Mouse (Mus musculus): Measurements from ENCODE around the gene Ptrh2. TPM values are rescaled to one million over a fixed set of nuclear protein-coding genes. Genes with fewer than 3 reads are reported as not detected.
"Not testable (repeated sequence)": the region's sequence is repeated elsewhere in the genome, so short reads cannot be mapped to it uniquely, and the experiment has no call there.

The Ptrh2 gene
- total RNA-seq, 2 experiments from 2014 or later, result 8.7 to 9.3 TPM

DNA sequence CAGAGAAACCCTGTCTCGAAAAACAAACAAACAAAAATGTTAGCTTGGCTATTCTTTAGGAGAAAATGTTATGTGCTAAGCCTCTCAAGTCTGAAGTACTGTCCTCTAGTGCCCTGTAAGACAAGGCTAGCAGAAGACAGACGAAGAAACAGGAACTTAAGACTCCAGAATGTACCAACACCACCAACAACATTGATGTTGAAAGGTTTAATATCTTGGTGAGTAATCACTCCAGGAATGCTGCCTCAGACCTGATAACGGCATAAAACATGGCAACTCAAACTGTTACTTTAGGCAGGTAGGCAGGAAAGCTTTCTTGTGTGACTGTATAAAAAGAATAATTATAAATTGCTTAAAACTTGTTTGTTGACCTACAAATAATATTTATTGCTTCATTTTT lies 40.2 kb downstream of the Ptrh2 start:
- no peak for DNase-seq
- intact Hi-C loops (cut with DNase I), result no loop called here

DNA sequence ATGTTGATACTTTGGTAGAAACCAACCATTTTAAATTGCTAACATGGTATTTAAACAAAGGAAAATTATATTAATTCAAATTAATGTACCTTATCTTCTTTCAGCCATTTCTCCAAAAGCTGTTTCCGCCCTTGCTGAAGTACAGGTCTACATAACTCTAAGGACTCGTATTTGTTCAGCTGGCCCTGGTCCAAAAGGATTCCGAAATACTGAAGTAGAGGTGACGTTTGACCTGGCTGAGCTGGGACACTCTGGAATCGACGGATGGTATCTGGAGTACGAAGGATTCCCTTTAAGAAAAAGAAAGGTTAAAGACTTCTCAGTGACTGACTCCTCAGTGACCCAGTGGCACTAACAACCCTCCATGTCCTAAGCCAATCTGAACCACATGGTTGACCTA lies 41.2 kb downstream of the Ptrh2 start:
- intact Hi-C loops (cut with DNase I), result no loop called here
- no peak for DNase-seq

DNA sequence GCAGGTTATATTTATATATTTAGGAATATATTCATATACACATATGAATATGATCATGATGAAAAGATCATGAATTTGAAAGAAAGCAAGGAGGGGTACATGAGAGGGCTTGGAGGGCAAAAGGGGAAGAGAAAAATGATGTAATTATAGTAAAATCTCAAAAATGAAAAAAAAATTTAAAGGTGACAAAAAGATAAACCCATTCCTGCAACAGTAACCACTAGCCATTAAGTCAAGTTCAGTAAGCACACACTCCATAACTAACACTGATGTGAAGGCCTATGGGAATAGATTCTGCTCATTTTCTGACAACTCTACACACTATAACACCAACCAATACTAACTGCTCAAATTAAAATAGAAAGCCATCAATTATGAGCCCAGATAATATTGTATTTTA lies 41.8 kb downstream of the Ptrh2 start:
- intact Hi-C loops (cut with DNase I), result no loop called here
- DNase-seq, result no peak

DNA sequence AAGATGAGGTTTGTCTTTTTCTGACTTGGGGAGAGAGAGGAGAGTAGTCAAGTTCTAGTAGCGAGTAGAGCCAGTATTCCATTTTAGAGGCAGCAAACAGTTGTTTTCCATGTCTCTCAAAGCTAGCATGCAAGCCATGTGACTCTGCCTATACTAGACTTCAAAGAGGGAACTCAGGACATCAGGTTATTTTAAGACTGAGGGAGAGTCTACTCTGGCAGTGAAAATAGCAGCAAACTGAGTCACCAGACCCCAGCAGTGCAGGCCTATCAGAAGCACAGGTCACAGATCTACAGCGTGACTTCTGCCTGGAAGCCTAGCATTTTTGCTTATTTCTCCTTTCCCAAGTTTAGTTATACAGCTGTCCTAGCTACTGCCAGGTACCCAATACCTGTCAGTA lies 47.7 kb downstream of the Ptrh2 start:
- intact Hi-C loops (cut with DNase I), result no loop called here
- DNase-seq, result peak; percentile 32 to 47

DNA sequence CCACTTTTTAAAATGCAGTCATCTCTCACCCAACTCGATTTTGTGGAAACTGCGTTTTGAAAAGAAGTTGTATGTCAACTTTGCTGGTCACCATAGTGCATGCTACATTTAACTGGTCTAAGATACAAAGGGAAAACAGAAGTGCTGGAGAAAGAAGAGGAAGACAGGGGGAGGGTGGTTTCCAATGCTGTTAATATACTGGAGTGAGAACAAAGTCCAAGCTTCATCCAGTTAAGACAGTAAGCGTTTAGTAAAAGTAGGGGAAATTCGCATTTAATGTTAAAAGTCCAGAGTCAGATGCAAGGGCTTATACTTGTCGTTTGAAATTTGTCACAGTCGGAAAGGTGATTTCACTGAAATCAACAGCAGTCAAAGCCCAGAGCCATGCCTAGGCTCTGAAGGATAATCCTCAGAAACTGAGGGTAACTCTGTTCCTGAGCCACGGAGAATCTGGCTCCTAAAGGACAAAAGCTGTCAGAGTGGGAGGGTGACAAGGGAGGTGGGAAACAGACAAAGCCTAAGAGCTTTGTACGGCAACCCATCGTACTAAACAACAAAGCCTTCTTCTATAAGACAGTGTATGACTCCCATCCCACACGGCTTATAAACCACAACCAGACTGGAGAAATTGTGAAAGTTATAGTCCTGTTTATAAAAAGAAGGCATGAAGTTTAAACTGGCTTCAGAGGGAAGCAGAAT lies 50.6 kb downstream of the Ptrh2 start:
- no peak for DNase-seq
- intact Hi-C loops (cut with DNase I), result no loop called here

DNA sequence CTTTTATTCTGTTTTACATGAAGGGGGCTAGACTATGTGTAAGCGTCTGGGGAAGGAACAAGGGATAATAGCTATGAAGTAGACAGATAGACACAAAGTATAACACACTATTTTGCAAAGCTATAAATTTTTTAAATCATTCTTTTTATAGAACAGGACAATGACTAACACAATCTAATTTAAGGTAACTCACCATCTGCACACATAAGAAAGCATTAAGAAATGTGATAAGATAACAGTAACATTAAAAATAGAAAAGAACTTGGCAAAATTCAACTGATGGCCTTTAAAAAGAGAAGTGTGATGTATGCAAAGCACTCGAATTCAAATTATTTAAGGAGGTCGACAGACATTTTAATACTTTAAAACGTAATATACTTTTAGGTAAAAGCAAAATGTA lies 51.2 kb downstream of the Ptrh2 start:
- intact Hi-C loops (cut with DNase I), result no loop called here

DNA sequence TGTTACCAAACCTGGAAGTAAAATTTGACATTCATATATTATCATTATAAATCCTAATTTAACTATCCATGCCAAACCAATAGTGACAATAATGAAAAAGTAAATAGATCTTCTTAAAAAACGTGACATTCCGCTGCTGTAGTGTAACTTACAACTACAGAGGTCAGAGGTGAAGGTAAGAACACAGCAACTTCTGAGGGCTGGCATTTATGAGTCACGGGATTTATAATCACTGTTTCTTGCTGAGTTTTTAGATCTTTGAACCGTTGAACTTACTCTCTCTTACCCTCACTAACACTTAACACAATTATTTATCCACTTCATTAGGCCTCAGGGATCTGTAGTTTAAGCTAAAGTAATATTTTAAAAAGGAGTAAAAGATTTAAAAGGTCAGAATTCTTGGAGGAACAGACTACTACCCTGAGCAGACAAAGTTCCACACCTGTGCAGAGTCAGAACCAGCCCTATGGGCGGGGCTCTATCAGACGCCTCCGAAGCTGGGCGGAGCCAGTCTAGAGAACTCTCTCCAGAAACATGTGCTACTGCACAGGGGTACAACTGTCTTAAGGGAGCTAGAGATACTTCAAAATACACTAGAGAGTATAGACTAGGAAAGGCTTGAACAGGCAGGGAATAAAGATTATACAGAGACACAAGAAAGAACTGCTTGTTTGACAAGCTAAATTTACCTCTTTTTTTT lies 53.7 kb downstream of the Ptrh2 start:
- DNase-seq, result no peak
- intact Hi-C loops (cut with DNase I), result no loop called here

More for the DNA sequence above, 51.2 kb downstream of the Ptrh2 start:
- no peak for DNase-seq

DNA sequence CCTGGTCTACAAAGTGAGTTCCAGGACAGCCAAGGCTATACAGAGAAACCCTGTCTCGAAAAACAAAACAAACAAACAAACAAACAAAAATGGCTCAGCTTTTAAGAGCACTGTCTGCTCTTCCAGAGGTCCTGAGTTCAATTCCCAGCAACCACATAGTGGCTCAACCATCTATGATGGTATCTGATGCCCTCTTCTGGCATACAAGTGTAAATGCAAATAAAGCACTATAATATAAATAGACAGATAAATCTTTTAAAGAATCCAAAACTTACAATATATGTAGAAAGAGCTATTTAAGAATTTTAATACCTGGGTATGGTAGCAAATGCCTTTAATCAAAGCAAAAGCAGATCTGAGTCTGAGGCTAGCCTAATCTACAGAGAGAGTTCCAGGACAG lies 54.5 kb downstream of the Ptrh2 start:
- DNase-seq; intact Hi-C loops (cut with DNase I): not testable (repeated sequence)

DNA sequence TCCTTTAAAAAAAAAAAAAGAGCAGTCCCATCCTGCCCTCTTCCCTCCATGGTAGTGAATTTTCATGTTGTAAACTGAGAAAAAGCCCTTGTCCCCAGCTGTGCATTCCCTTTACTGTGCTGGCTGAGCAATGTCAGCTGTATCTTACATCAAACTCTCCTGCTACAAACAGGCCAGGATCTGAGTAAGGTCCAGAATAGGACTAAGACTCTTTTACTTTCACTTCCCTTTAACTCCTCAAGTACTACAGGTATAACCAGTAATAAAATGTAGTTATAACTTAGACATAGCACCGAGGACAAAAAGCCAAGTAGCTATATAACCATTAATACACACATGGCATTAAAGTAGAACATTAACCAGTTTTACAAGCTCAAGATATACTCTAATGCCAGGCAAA lies 55.2 kb downstream of the Ptrh2 start:
- intact Hi-C loops (cut with DNase I), result no loop called here
- DNase-seq, result no peak

DNA sequence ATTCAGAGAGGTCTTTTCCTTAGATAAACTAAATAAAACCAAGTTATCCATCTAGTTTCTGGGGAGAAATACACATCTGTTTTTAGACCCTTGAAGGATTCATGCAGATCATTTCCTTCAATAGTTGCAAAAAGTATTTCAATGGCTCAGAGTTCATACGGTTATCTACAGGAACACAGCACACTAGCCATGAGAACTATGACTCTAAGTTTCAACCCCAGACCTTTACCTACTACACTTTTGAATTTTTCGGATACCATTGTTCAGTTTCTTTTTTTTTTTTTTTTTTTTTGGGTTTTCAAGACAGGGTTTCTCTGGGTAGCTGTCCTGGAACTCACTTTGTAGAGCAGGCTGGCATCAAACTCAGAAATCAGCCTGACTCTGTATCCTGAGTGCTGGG lies 55.7 kb downstream of the Ptrh2 start:
- intact Hi-C loops (cut with DNase I), result no loop called here
- DNase-seq, result no peak

DNA sequence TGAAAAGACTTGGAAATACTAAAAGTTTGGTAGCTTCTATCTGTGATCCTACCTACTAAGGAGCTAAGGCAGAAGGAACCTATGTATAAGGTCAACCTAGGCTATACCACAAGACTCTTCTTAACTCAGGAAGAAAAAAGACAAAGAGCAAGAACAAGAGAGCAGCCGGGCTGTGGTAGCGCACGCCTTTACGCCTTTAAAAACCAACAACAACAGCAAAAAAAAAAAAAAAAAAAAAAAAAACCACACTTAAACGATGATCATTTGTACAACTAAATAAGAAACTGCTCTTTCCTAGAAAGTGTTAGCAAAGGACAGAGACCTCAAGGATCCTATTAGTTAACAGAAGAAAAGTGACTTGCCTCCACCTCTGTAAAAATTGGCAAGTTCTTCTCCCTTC lies 57.7 kb downstream of the Ptrh2 start:
- no peak for DNase-seq
- intact Hi-C loops (cut with DNase I), result no loop called here

Other genes with a start within 250 kb of the Ptrh2 start
- 10 to 100 TPM; 27.2 to 33.0 TPM for gene Rnft1, start 199.3 kb upstream of the Ptrh2 start, total RNA-seq (2021)
- 10 to 100 TPM; 26.0 to 29.2 TPM for gene Rps6kb1, start 139.2 kb upstream of the Ptrh2 start, total RNA-seq (2021)
- gene Tubd1, start 139.0 kb upstream of the Ptrh2 start, total RNA-seq (2021), result 1 to 10 TPM; 5.5 to 6.2 TPM
- gene Vmp1, start 149 bp upstream of the Ptrh2 start, total RNA-seq (2021), result 10 to 100 TPM; 49.8 to 53.1 TPM
- 100 to 1,000 TPM; 210 to 211 TPM for gene Cltc, start 73.6 kb downstream of the Ptrh2 start, total RNA-seq (2021)
- gene Dhx40, start 123.8 kb downstream of the Ptrh2 start, total RNA-seq (2021), result 10 to 100 TPM; 19.7 to 21.5 TPM